Mouse (Mus musculus): ENCODE results near the gene Rab7. TPM values are rescaled to one million over a fixed set of nuclear protein-coding genes. Genes with fewer than 3 reads are reported as not detected.

Gene Rab7
- polyA plus RNA-seq, 1 experiment: 386 TPM

GRCm38 (mm10) chr6:88074752-88075554, 29.9 kb upstream of the Rab7 start:
- WGBS: 3% methylated on average over 32 of the region's 32 CpGs
- TF ChIP-seq POLR2A (IDR thresholded peaks at IDR 0.05; ENCODE audit: low read depth, low read length) (no peak), CTCF (conservative IDR thresholded peaks at IDR 0.05; ENCODE audit: insufficient read depth, insufficient read length, low read depth, low read length) (peak; percentile 92)

GRCm38 (mm10) chr6:88071216-88071615, 26.1 kb upstream of the Rab7 start:
- TF ChIP-seq CTCF (conservative IDR thresholded peaks at IDR 0.05; ENCODE audit: insufficient read depth, insufficient read length, low read depth, low read length) (no peak), POLR2A (IDR thresholded peaks at IDR 0.05; ENCODE audit: low read depth, low read length) (no peak)
- Histone ChIP-seq H3K4me3 (ENCODE audit: insufficient read depth, low read depth, low read length) (no peak overlapping the region), H3K27ac (ENCODE audit: insufficient read depth, low read depth, low read length) (peak overlapping the region; percentile 92), H3K27me3 (replicated peaks; ENCODE audit: control insufficient read depth, insufficient read depth, low read length) (no peaks in the 10 kb centered on the region), H3K4me1 (ENCODE audit: control insufficient read depth, insufficient read depth, low read length) (peaks cover 11% of the 10 kb centered on the region; the same call in 1 of the 2 replicates), H3K36me3 (ENCODE audit: control insufficient read depth, insufficient read depth, low read length) (no peaks in the 10 kb centered on the region)
- DNase-seq: peak; percentile 92
- 49% methylated on average over 5 of the region's 5 CpGs for WGBS

More at GRCm38 (mm10) chr6:88074752-88075554, 29.9 kb upstream of the Rab7 start:
- Histone ChIP-seq H3K27me3 (replicated peaks; ENCODE audit: control insufficient read depth, insufficient read depth, low read length) (no peaks in the 10 kb centered on the region), H3K4me1 (ENCODE audit: control insufficient read depth, insufficient read depth, low read length) (peaks cover 9% of the 10 kb centered on the region; the same call in 1 of the 2 replicates), H3K4me3 (ENCODE audit: insufficient read depth, low read depth, low read length) (peak overlapping the region; percentile 65), H3K36me3 (ENCODE audit: control insufficient read depth, insufficient read depth, low read length) (no peaks in the 10 kb centered on the region), H3K27ac (ENCODE audit: insufficient read depth, low read depth, low read length) (peak overlapping the region; percentile 86)
- peak; percentile 98 for DNase-seq

- no peaks in the 10 kb centered on the region for H3K36me3 ChIP-seq (ENCODE audit: control insufficient read depth, insufficient read depth, low read length)
- DNase-seq: no peak
- H3K27me3 ChIP-seq (replicated peaks; ENCODE audit: control insufficient read depth, insufficient read depth, low read length): no peaks in the 10 kb centered on the region
- TF ChIP-seq POLR2A (IDR thresholded peaks at IDR 0.05; ENCODE audit: low read depth, low read length) (no peak), CTCF (conservative IDR thresholded peaks at IDR 0.05; ENCODE audit: insufficient read depth, insufficient read length, low read depth, low read length) (no peak)
- 65% methylated on average over 6 of the region's 6 CpGs for WGBS
- H3K4me1 ChIP-seq (ENCODE audit: control insufficient read depth, insufficient read depth, low read length): peaks cover 11% of the 10 kb centered on the region; the same call in 1 of the 2 replicates
- no peak overlapping the region for H3K4me3 ChIP-seq (ENCODE audit: insufficient read depth, low read depth, low read length)
- H3K27ac ChIP-seq (ENCODE audit: insufficient read depth, low read depth, low read length): peak overlapping the region; percentile 92
Observed at GRCm38 (mm10) chr6:88070468-88070867, 25.4 kb upstream of the Rab7 start.

GRCm38 (mm10) chr6:88068739-88069138, 23.7 kb upstream of the Rab7 start:
- H3K27ac ChIP-seq (ENCODE audit: insufficient read depth, low read depth, low read length): no peak overlapping the region
- TF ChIP-seq POLR2A (IDR thresholded peaks at IDR 0.05; ENCODE audit: low read depth, low read length) (no peak), CTCF (conservative IDR thresholded peaks at IDR 0.05; ENCODE audit: insufficient read depth, insufficient read length, low read depth, low read length) (no peak)
- H3K4me3 ChIP-seq (ENCODE audit: insufficient read depth, low read depth, low read length): no peak overlapping the region
- peaks cover 13% of the 10 kb centered on the region; the same call in 1 of the 2 replicates for H3K4me1 ChIP-seq (ENCODE audit: control insufficient read depth, insufficient read depth, low read length)
- DNase-seq: no peak
- H3K36me3 ChIP-seq (ENCODE audit: control insufficient read depth, insufficient read depth, low read length): no peaks in the 10 kb centered on the region
- H3K27me3 ChIP-seq (replicated peaks; ENCODE audit: control insufficient read depth, insufficient read depth, low read length): no peaks in the 10 kb centered on the region
- 92% methylated on average over 1 of the region's 1 CpGs for WGBS

GRCm38 (mm10) chr6:88067722-88068121, 22.7 kb upstream of the Rab7 start:
- TF ChIP-seq POLR2A (IDR thresholded peaks at IDR 0.05; ENCODE audit: low read depth, low read length) (no peak), CTCF (conservative IDR thresholded peaks at IDR 0.05; ENCODE audit: insufficient read depth, insufficient read length, low read depth, low read length) (no peak)
- Histone ChIP-seq H3K4me3 (ENCODE audit: insufficient read depth, low read depth, low read length) (no peak overlapping the region), H3K36me3 (ENCODE audit: control insufficient read depth, insufficient read depth, low read length) (no peaks in the 10 kb centered on the region), H3K27me3 (replicated peaks; ENCODE audit: control insufficient read depth, insufficient read depth, low read length) (no peaks in the 10 kb centered on the region), H3K4me1 (ENCODE audit: control insufficient read depth, insufficient read depth, low read length) (peaks cover 11% of the 10 kb centered on the region; the same call in 1 of the 2 replicates), H3K27ac (ENCODE audit: insufficient read depth, low read depth, low read length) (no peak overlapping the region)
- DNase-seq: no peak
- WGBS: 64% methylated on average over 3 of the region's 3 CpGs

GRCm38 (mm10) chr6:88065968-88066367, 20.9 kb upstream of the Rab7 start:
- no peaks in the 10 kb centered on the region for H3K36me3 ChIP-seq (ENCODE audit: control insufficient read depth, insufficient read depth, low read length)
- 62% methylated on average over 3 of the region's 3 CpGs for WGBS
- H3K4me3 ChIP-seq (ENCODE audit: insufficient read depth, low read depth, low read length): no peak overlapping the region
- DNase-seq: no peak
- no peak overlapping the region for H3K27ac ChIP-seq (ENCODE audit: insufficient read depth, low read depth, low read length)
- H3K4me1 ChIP-seq (ENCODE audit: control insufficient read depth, insufficient read depth, low read length): peaks cover 5% of the 10 kb centered on the region; the same call in 1 of the 2 replicates
- H3K27me3 ChIP-seq (replicated peaks; ENCODE audit: control insufficient read depth, insufficient read depth, low read length): no peaks in the 10 kb centered on the region
- TF ChIP-seq POLR2A (IDR thresholded peaks at IDR 0.05; ENCODE audit: low read depth, low read length) (no peak), CTCF (conservative IDR thresholded peaks at IDR 0.05; ENCODE audit: insufficient read depth, insufficient read length, low read depth, low read length) (no peak)

- H3K27me3 ChIP-seq (replicated peaks; ENCODE audit: control insufficient read depth, insufficient read depth, low read length): no peaks in the 10 kb centered on the region
- peak; percentile 84 for DNase-seq
- 34% methylated on average over 4 of the region's 4 CpGs for WGBS
- TF ChIP-seq POLR2A (IDR thresholded peaks at IDR 0.05; ENCODE audit: low read depth, low read length) (no peak), CTCF (conservative IDR thresholded peaks at IDR 0.05; ENCODE audit: insufficient read depth, insufficient read length, low read depth, low read length) (no peak)
- no peaks in the 10 kb centered on the region for H3K36me3 ChIP-seq (ENCODE audit: control insufficient read depth, insufficient read depth, low read length)
- H3K4me3 ChIP-seq (ENCODE audit: insufficient read depth, low read depth, low read length): no peak overlapping the region
- H3K4me1 ChIP-seq (ENCODE audit: control insufficient read depth, insufficient read depth, low read length): peaks cover 5% of the 10 kb centered on the region; the same call in 1 of the 2 replicates
- peak overlapping the region; percentile 34; the same call in 1 of the 2 replicates for H3K27ac ChIP-seq (ENCODE audit: insufficient read depth, low read depth, low read length)
Observed at GRCm38 (mm10) chr6:88065116-88065515, 20.0 kb upstream of the Rab7 start.

All from kidney, adult 2 months (tissue).